Mouse (Mus musculus) liver, embryonic 16.5 days (tissue): ENCODE data around the gene Gm30191. TPM values are rescaled to one million over a fixed set of nuclear protein-coding genes. Genes with fewer than 3 reads are reported as not detected.

Source experiments
- ATAC-seq: fragments of 200-750 bp; cut with Nextera tagmentation; 2 replicates; pipeline ENCODE4 v1.8.0; 2017; ENCODE audit warnings: low read depth, mild to moderate bottlenecking, moderate number of reproducible peaks, moderate library complexity
- H3K27ac ChIP-seq: fragments of 300-500 bp; sonication (generic); 2 replicates; pipeline ENCODE4 v1.5.1; 2014; ENCODE audit warnings: mild to moderate bottlenecking, low read length
- H3K27me3 ChIP-seq: fragments of 300-500 bp; sonication (generic); 2 replicates; pipeline ENCODE4 v1.6.1; 2014; ENCODE audit warnings: low read depth, low read length, mixed read lengths; ENCODE audit not compliant: control insufficient read depth, insufficient read depth
- H3K36me3 ChIP-seq: fragments of 300-500 bp; sonication (generic); 2 replicates; pipeline ENCODE4 v1.6.1; 2014; ENCODE audit warnings: mild to moderate bottlenecking; ENCODE audit not compliant: control insufficient read depth, insufficient read depth
- H3K4me1 ChIP-seq: fragments of 300-500 bp; sonication (generic); 2 replicates; pipeline ENCODE4 v1.6.1; 2014; ENCODE audit warnings: low read depth, low read length, mixed read lengths; ENCODE audit not compliant: control insufficient read depth
- H3K4me2 ChIP-seq: fragments of 300-500 bp; sonication (generic); 2 replicates; pipeline ENCODE4 v1.6.1; 2014; ENCODE audit warnings: low read depth, low read length, mixed read lengths
- H3K4me3 ChIP-seq: fragments of 300-500 bp; sonication (generic); 2 replicates; pipeline ENCODE4 v1.5.1; 2014; ENCODE audit warnings: low read depth, mild to moderate bottlenecking, low read length
- H3K9ac ChIP-seq: fragments of 300-500 bp; sonication (generic); 2 replicates; pipeline ENCODE4 v1.6.1; 2014; ENCODE audit warnings: low read depth, low read length
- H3K9me3 ChIP-seq: fragments of 300-500 bp; sonication (generic); replicated peaks from 2 replicates; pipeline ENCODE4 v1.6.1; 2016; ENCODE audit warnings: low read length; ENCODE audit not compliant: control insufficient read depth
- WGBS: fragments of 180-500 bp; shearing (Covaris S2); extraction: QIAGEN DNeasy Blood & Tissue Kit; methylation state at CpG from one replicate; pipeline ENCODE4 v1.1.7; 2014; ENCODE audit not compliant: insufficient replicate concordance; 5-methylcytosine and 5-hydroxymethylcytosine counted together
- polyA plus RNA-seq: library from polyadenylated mRNA; unstranded; fragments of >200 nt; fragmentation: Nextera tagmentation; extraction: Ambion mirVana; gene quantifications from 2 replicates; pipeline ENCODE4 v1.2.1, GENCODE M21; 2015

Gene Gm30191
- polyA plus RNA-seq, 1 experiment from 2014 or later: not detected

GRCm38 (mm10) chr4:134299498-134299810 lies 52.7 kb downstream of the Gm30191 start:
- WGBS: 38% methylated on average over 4 of the region's 4 CpGs
- Histone ChIP-seq H3K36me3 (no peaks in the 10 kb centered on the region), H3K4me1 (no peaks in the 10 kb centered on the region), H3K4me3 (no peak overlapping the region), H3K4me2 (no peak overlapping the region), H3K27ac (no peak overlapping the region), H3K27me3 (no peaks in the 10 kb centered on the region), H3K9me3 (peaks cover 3% of the 10 kb centered on the region; the same call in 1 of the 2 replicates), H3K9ac (no peak overlapping the region)
- no peak for ATAC-seq

Other genes with a start within 250 kb of the Gm30191 start
- gene Dhdds, start 246.0 kb upstream of the Gm30191 start, polyA plus RNA-seq: 17.4 and 20.2 TPM in 2 replicates
- 1.1 and 1.5 TPM in 2 replicates for gene Lin28a, start 228.1 kb upstream of the Gm30191 start, polyA plus RNA-seq
- not detected in 2 replicates for gene Zfp683, start 193.1 kb upstream of the Gm30191 start, polyA plus RNA-seq
- gene Crybg2, start 186.1 kb upstream of the Gm30191 start, polyA plus RNA-seq: 0.61 and 0.68 TPM in 2 replicates
- 56.1 and 56.8 TPM in 2 replicates for gene Cd52, start 151.9 kb upstream of the Gm30191 start, polyA plus RNA-seq
- 1.3 TPM in 2 replicates for gene Ubxn11, start 144.4 kb upstream of the Gm30191 start, polyA plus RNA-seq
- gene Sh3bgrl3, start 118.1 kb upstream of the Gm30191 start, polyA plus RNA-seq: 142 and 161 TPM in 2 replicates
- gene Cep85, start 59.8 kb upstream of the Gm30191 start, polyA plus RNA-seq: 42.3 and 47.7 TPM in 2 replicates
- not detected in 2 replicates for gene Gm7534, start 43.9 kb upstream of the Gm30191 start, polyA plus RNA-seq
- not detected in 2 replicates for gene Catsper4, start 19.6 kb upstream of the Gm30191 start, polyA plus RNA-seq
- 0.06 and 0.07 TPM in 2 replicates for gene Cnksr1, start 8.5 kb upstream of the Gm30191 start, polyA plus RNA-seq
- 0.11 and 0.13 TPM in 2 replicates for gene E130218I03Rik, start 3.3 kb upstream of the Gm30191 start, polyA plus RNA-seq
- 4.0 and 4.5 TPM in 2 replicates for gene Zfp593, start 1.3 kb upstream of the Gm30191 start, polyA plus RNA-seq
- gene Grrp1, start 7.2 kb downstream of the Gm30191 start, polyA plus RNA-seq: 0.78 and 0.79 TPM in 2 replicates
- 10.4 and 11.9 TPM in 2 replicates for gene Pdik1l, start 41.0 kb downstream of the Gm30191 start, polyA plus RNA-seq
- gene Trim63, start 68.2 kb downstream of the Gm30191 start, polyA plus RNA-seq: 0.25 and 0.28 TPM in 2 replicates
- gene Slc30a2, start 96.2 kb downstream of the Gm30191 start, polyA plus RNA-seq: 0.02 and 0.12 TPM in 2 replicates
- gene Extl1, start 136.9 kb downstream of the Gm30191 start, polyA plus RNA-seq: 0.21 and 0.25 TPM in 2 replicates
- gene Pafah2, start 149.4 kb downstream of the Gm30191 start, polyA plus RNA-seq: 6.6 and 8.2 TPM in 2 replicates
- 360 and 407 TPM in 2 replicates for gene Stmn1, start 221.4 kb downstream of the Gm30191 start, polyA plus RNA-seq
- gene Paqr7, start 249.8 kb downstream of the Gm30191 start, polyA plus RNA-seq: 8.4 and 8.8 TPM in 2 replicates